Mouse (Mus musculus) liver, embryonic 14.5 days (tissue): Measurements from ENCODE around the gene Themis.

Source experiments
- CTCF ChIP-seq: IDR thresholded peaks from 2 replicates; pipeline ENCODE4 v1.5.1; 2016; ENCODE audit warnings: antibody characterized with exemption, low read depth, control low read depth
- EP300 ChIP-seq: IDR thresholded peaks from 2 replicates; pipeline ENCODE4 v1.6.1; 2016; ENCODE audit warnings: antibody characterized with exemption, low read depth

- no peak for TF ChIP-seq EP300
- peak; percentile 77 for TF ChIP-seq CTCF
Measured at GRCm38 (mm10) chr10:28843755-28844717, 175.9 kb downstream of the Themis start.
